Mouse (Mus musculus): ENCODE data around the gene Gm8439. TPM values are rescaled to one million over a fixed set of nuclear protein-coding genes. Genes with fewer than 3 reads are reported as not detected.

Gene Gm8439
- not detected in 2 replicates for polyA plus RNA-seq (2016; fragmentation: Nextera tagmentation; extraction: Ambion mirVana)

- WGBS: 33% methylated on average over 4 of the region's 4 CpGs
- no peak within 1 kb of the TSS for H3K27ac ChIP-seq
Measured at GRCm38 (mm10) chr4:120588445-120588844, at the start of gene Gm8439. TSS of gene Gm8439 (plus strand) at chr4:120588745.

DNA sequence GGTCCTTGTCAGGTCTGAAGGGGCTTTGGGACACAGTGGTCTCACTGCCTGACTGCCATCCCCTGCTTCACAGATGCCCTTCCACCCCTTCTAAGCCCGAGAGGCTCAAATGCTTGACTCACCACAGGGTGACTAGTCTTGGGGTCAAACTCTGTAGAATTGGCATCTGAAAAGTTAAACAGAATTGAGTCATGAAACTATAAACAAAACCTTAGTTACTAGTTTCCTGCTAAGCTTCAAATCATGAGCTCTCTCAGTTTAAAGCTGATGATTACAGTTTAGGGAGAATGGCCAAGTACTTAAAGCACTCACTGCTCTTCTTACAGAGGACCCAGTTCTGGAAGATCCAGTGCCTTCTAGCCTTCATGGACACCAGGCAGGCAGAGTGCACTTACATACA is 43.6 kb upstream of the Gm8439 start:
- 86% methylated on average over 1 of the region's 1 CpGs for WGBS
- Histone ChIP-seq H3K9me3 (no peaks in the 10 kb centered on the region), H3K4me3 (no peak overlapping the region), H3K4me1 (no peaks in the 10 kb centered on the region), H3K36me3 (peaks cover 93% of the 10 kb centered on the region), H3K27ac (no peak overlapping the region), H3K4me2 (replicated peaks) (no peak overlapping the region), H3K27me3 (replicated peaks) (no peaks in the 10 kb centered on the region), H3K9ac (no peak overlapping the region)
- no peak for ATAC-seq (ENCODE audit: low FRiP score, low read depth)

More at GRCm38 (mm10) chr4:120588445-120588844, at the start of gene Gm8439:
- no peaks in the 10 kb centered on the region for H3K9me3 ChIP-seq
- ATAC-seq (ENCODE audit: low FRiP score, low read depth): no peak
- no peak within 1 kb of the TSS for H3K9ac ChIP-seq
- no peak within 1 kb of the TSS for H3K4me2 ChIP-seq (replicated peaks)
- no peaks in the 10 kb centered on the region for H3K36me3 ChIP-seq
- peaks cover 12% of the 10 kb centered on the region; the same call in 1 of the 2 replicates for H3K27me3 ChIP-seq (replicated peaks)
- H3K4me3 ChIP-seq: no peak within 1 kb of the TSS
- no peaks in the 10 kb centered on the region for H3K4me1 ChIP-seq

DNA sequence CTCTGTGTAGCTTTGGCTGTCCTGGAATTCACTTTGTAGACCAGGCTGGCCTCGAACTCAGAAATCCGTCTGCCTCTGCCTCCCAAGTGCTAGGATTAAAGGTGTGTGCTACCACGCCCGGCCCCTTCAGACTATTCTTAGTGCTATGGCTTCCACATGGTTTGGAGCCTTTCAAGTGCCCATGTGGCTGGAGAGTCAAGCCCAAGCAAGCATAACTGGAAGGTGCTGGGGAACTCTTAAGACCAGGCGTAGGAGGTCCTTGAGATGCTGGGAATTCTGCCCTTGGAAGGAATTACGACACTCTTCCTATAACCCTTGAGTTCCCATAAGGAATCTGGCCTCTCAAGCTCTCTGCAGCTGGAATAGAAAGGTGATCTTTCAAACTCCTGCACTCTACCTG is 32.0 kb upstream of the Gm8439 start:
- WGBS: 97% methylated on average over 6 of the region's 6 CpGs
- no peaks in the 10 kb centered on the region for H3K4me1 ChIP-seq
- no peak overlapping the region for H3K9ac ChIP-seq
- no peaks in the 10 kb centered on the region for H3K27me3 ChIP-seq (replicated peaks)
- H3K9me3 ChIP-seq: no peaks in the 10 kb centered on the region
- H3K4me2 ChIP-seq (replicated peaks): no peak overlapping the region
- H3K27ac ChIP-seq: no peak overlapping the region
- ATAC-seq (ENCODE audit: low FRiP score, low read depth): no peak
- H3K36me3 ChIP-seq: peaks cover 80% of the 10 kb centered on the region
- no peak overlapping the region for H3K4me3 ChIP-seq

GRCm38 (mm10) chr4:120565726-120566125 is 22.8 kb upstream of the Gm8439 start:
- Histone ChIP-seq H3K9ac (no peak overlapping the region), H3K27ac (no peak overlapping the region), H3K36me3 (peaks cover 42% of the 10 kb centered on the region), H3K4me3 (no peak overlapping the region), H3K4me2 (replicated peaks) (no peak overlapping the region), H3K27me3 (replicated peaks) (no peaks in the 10 kb centered on the region), H3K9me3 (no peaks in the 10 kb centered on the region), H3K4me1 (peaks cover 20% of the 10 kb centered on the region)
- no peak for ATAC-seq (ENCODE audit: low FRiP score, low read depth)
- 89% methylated on average over 2 of the region's 2 CpGs for WGBS

- H3K27me3 ChIP-seq (replicated peaks): no peaks in the 10 kb centered on the region
- peak overlapping the region; percentile 80 for H3K4me2 ChIP-seq (replicated peaks)
- no peak for ATAC-seq (ENCODE audit: low FRiP score, low read depth)
- 0 out of 2 replicates have a peak overlapping the region, but pooled peaks have one; percentile 91 for H3K9ac ChIP-seq
- peaks cover 22% of the 10 kb centered on the region for H3K36me3 ChIP-seq
- H3K4me1 ChIP-seq: peaks cover 23% of the 10 kb centered on the region
- no peak overlapping the region for H3K4me3 ChIP-seq
- H3K27ac ChIP-seq: no peak overlapping the region
- no peaks in the 10 kb centered on the region for H3K9me3 ChIP-seq
- WGBS: 57% methylated on average over 5 of the region's 5 CpGs
Measured at GRCm38 (mm10) chr4:120568005-120568404, 20.5 kb upstream of the Gm8439 start.

DNA sequence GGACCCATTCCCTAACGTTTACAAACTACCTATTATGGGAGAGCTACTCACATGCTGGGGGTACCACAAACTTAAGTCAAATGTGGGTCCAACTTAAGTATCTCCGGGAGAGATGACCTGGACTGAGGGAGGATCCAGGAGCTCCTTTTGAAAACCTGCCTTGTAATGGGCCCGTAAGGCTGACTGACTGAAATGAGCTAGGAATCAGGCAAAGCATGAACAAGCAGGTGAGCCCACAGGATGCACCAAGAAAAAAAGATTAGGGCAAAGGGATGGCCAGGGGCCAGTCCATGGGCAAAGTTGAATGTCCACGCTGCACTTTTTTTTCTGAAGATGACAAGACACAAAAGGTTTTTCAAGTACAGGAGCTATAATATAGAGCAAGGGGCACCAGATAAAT is 19.5 kb upstream of the Gm8439 start:
- no peak for ATAC-seq (ENCODE audit: low FRiP score, low read depth)
- Histone ChIP-seq H3K4me1 (peaks cover 23% of the 10 kb centered on the region), H3K4me3 (peak overlapping the region; percentile 73), H3K4me2 (replicated peaks) (peak overlapping the region; percentile 80), H3K9ac (peak overlapping the region; percentile 91), H3K36me3 (peaks cover 12% of the 10 kb centered on the region), H3K27ac (no peak overlapping the region), H3K27me3 (replicated peaks) (no peaks in the 10 kb centered on the region), H3K9me3 (no peaks in the 10 kb centered on the region)
- WGBS: 9% methylated on average over 4 of the region's 4 CpGs

GRCm38 (mm10) chr4:120569486-120570437 is 18.8 kb upstream of the Gm8439 start, which contains the start of gene Ctps:
TSS of gene Ctps (minus strand) at chr4:120570276.
- peak; percentile 98 for ATAC-seq (ENCODE audit: low FRiP score, low read depth)

GRCm38 (mm10) chr4:120570438-120571069 is 18.0 kb upstream of the Gm8439 start:
- no peaks in the 10 kb centered on the region for H3K9me3 ChIP-seq
- no peaks in the 10 kb centered on the region for H3K27me3 ChIP-seq (replicated peaks)
- peak overlapping the region; percentile 91 for H3K9ac ChIP-seq
- peak overlapping the region; percentile 73 for H3K4me3 ChIP-seq
- H3K4me1 ChIP-seq: peaks cover 23% of the 10 kb centered on the region
- under 1% methylated on average over 27 of the region's 27 CpGs for WGBS
- peak overlapping the region; percentile 80 for H3K4me2 ChIP-seq (replicated peaks)
- ATAC-seq (ENCODE audit: low FRiP score, low read depth): peak; percentile 77
- no peaks in the 10 kb centered on the region; the same call in 1 of the 2 replicates for H3K36me3 ChIP-seq
- peak overlapping the region; percentile 76 for H3K27ac ChIP-seq

More at GRCm38 (mm10) chr4:120569486-120570437, 18.8 kb upstream of the Gm8439 start, which contains the start of gene Ctps:
- H3K27ac ChIP-seq: peak within 1 kb of the TSS; percentile 83
- WGBS: under 1% methylated on average over 97 of the region's 97 CpGs
- peak within 1 kb of the TSS; percentile 80 for H3K4me2 ChIP-seq (replicated peaks)
- peak within 1 kb of the TSS; percentile 91 for H3K9ac ChIP-seq
- H3K9me3 ChIP-seq: no peaks in the 10 kb centered on the region
- H3K27me3 ChIP-seq (replicated peaks): no peaks in the 10 kb centered on the region
- peak within 1 kb of the TSS; percentile 73 for H3K4me3 ChIP-seq
- H3K36me3 ChIP-seq: peaks cover 5% of the 10 kb centered on the region; the same call in 1 of the 2 replicates
- peaks cover 23% of the 10 kb centered on the region for H3K4me1 ChIP-seq

GRCm38 (mm10) chr4:120571070-120571464 is 17.5 kb upstream of the Gm8439 start:
- H3K4me3 ChIP-seq: no peak overlapping the region
- ATAC-seq (ENCODE audit: low FRiP score, low read depth): no peak
- H3K4me2 ChIP-seq (replicated peaks): peak overlapping the region; percentile 80
- no peaks in the 10 kb centered on the region for H3K27me3 ChIP-seq (replicated peaks)
- H3K4me1 ChIP-seq: peaks cover 23% of the 10 kb centered on the region
- no peak overlapping the region for H3K9ac ChIP-seq
- H3K36me3 ChIP-seq: no peaks in the 10 kb centered on the region; the same call in 1 of the 2 replicates
- no peak overlapping the region for H3K27ac ChIP-seq
- 68% methylated on average over 3 of the region's 3 CpGs for WGBS
- H3K9me3 ChIP-seq: no peaks in the 10 kb centered on the region

DNA sequence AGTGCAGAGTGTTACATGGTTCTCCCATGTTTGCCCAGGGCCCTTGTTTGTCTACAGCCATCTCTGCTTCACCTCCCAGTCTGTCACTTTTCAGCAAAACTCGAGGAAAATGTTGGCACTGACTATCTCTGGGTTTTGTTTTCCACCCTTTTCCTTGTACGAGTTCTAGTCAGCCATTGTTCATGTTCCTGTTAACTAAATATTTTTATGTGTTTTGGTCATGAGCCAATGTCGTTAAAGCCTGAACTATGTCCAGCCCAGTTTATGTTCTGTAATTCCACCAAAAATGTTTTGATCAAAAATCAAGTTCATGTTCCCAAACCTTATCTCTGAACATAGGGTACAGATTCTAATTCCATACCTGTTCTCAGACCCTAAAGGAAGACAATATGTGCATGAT is 16.9 kb upstream of the Gm8439 start:
- WGBS: 79% methylated on average over 3 of the region's 3 CpGs
- Histone ChIP-seq H3K27me3 (replicated peaks) (no peaks in the 10 kb centered on the region), H3K36me3 (no peaks in the 10 kb centered on the region), H3K4me2 (replicated peaks) (no peak overlapping the region), H3K27ac (no peak overlapping the region), H3K4me3 (no peak overlapping the region), H3K4me1 (peaks cover 23% of the 10 kb centered on the region), H3K9ac (no peak overlapping the region), H3K9me3 (no peaks in the 10 kb centered on the region)
- ATAC-seq (ENCODE audit: low FRiP score, low read depth): no peak

DNA sequence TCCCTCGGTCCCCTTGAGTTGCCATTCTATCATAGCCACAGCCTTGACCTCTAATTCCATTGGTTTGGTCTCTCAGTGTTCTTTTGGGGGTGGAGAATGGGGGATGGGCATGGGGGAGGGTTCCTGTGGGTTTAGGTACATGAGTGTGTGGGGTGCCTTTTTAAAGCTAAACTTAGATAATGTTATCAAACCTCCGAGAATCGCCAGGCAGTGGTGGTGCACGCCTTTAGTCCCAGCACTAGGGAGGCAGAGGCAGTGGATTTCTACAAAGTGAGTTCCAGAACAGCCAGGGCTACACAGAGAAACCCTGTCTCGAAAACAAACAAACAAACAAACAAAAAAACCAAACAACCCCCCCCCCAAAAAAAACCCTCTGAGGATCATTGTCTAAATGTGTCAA is 7.7 kb upstream of the Gm8439 start:
- no peak for ATAC-seq (ENCODE audit: low FRiP score, low read depth)
- Histone ChIP-seq H3K4me1 (no peaks in the 10 kb centered on the region), H3K4me2 (replicated peaks) (no peak overlapping the region), H3K36me3 (no peaks in the 10 kb centered on the region), H3K27ac (no peak overlapping the region), H3K9me3 (no peaks in the 10 kb centered on the region), H3K27me3 (replicated peaks) (no peaks in the 10 kb centered on the region), H3K4me3 (no peak overlapping the region), H3K9ac (no peak overlapping the region)
- 77% methylated on average over 5 of the region's 5 CpGs for WGBS

DNA sequence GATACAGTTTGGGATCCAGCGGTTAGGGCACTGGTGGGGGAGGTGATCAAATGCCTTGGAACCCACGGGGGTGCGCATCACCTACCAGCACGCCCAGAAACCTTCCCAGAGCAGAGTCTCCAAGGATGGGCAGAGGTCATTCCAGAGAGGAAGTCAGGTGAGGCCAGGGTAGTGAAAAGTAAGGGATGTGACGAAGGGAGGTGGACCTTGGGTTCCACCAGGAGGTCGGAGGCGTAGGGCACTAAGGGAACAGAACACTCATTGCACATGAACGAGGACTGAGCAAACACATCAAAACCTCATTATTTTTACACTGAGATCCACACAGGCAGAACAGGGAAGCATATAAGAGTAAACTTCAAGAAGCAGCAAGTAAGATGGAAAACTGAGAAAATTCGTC is 6.8 kb upstream of the Gm8439 start:
- Histone ChIP-seq H3K9me3 (no peaks in the 10 kb centered on the region), H3K4me2 (replicated peaks) (no peak overlapping the region), H3K27ac (no peak overlapping the region), H3K4me1 (no peaks in the 10 kb centered on the region), H3K9ac (no peak overlapping the region), H3K36me3 (no peaks in the 10 kb centered on the region), H3K4me3 (no peak overlapping the region), H3K27me3 (replicated peaks) (no peaks in the 10 kb centered on the region)
- no peak for ATAC-seq (ENCODE audit: low FRiP score, low read depth)
- WGBS: 85% methylated on average over 9 of the region's 9 CpGs

Data from neural tube, embryonic 12.5 days (tissue).